Mouse (Mus musculus) hindbrain, embryonic 15.5 days (tissue): ENCODE results near the gene Nxn. TPM values are rescaled to one million over a fixed set of nuclear protein-coding genes. Genes with fewer than 3 reads are reported as not detected.

Source experiments
- ATAC-seq: fragments of 200-750 bp; cut with Nextera tagmentation; 2 replicates; pipeline ENCODE4 v1.8.0; 2017; ENCODE audit warnings: low read depth, moderate number of reproducible peaks, moderate TSS enrichment; ENCODE audit not compliant: low FRiP score
- H3K27ac ChIP-seq: fragments of 300-500 bp; sonication (generic); replicated peaks from 2 replicates; pipeline ENCODE4 v1.5.1; 2015; ENCODE audit warnings: mild to moderate bottlenecking, inconsistent platforms
- H3K27me3 ChIP-seq: fragments of 300-500 bp; sonication (generic); 2 replicates; pipeline ENCODE4 v1.6.1; 2015; ENCODE audit warnings: control low read depth, inconsistent platforms
- H3K36me3 ChIP-seq: fragments of 300-500 bp; sonication (generic); 2 replicates; pipeline ENCODE4 v1.6.1; 2015; ENCODE audit warnings: control low read depth, inconsistent platforms
- H3K4me1 ChIP-seq: fragments of 300-500 bp; sonication (generic); replicated peaks from 2 replicates; pipeline ENCODE4 v1.6.1; 2015; ENCODE audit warnings: control low read depth, inconsistent platforms
- H3K4me2 ChIP-seq: fragments of 300-500 bp; sonication (generic); 2 replicates; pipeline ENCODE4 v1.6.1; 2015; ENCODE audit warnings: moderate library complexity, mild to moderate bottlenecking, inconsistent platforms
- H3K4me3 ChIP-seq: fragments of 300-500 bp; sonication (generic); 2 replicates; pipeline ENCODE4 v1.5.1; 2015; ENCODE audit warnings: mild to moderate bottlenecking, inconsistent platforms
- H3K9ac ChIP-seq: fragments of 300-500 bp; sonication (generic); 2 replicates; pipeline ENCODE4 v1.6.1; 2015; ENCODE audit warnings: inconsistent platforms
- H3K9me3 ChIP-seq: fragments of 300-500 bp; sonication (generic); 2 replicates; pipeline ENCODE4 v1.6.1; 2016; ENCODE audit warnings: control low read depth, inconsistent platforms
- WGBS: fragments of 180-500 bp; shearing (Covaris S2); methylation state at CpG from one replicate; pipeline ENCODE4 v1.1.7; 2015; 5-methylcytosine and 5-hydroxymethylcytosine counted together
- polyA plus RNA-seq: library from polyadenylated mRNA; unstranded; fragments of >200 nt; fragmentation: Nextera tagmentation; extraction: Ambion mirVana; gene quantifications from 2 replicates; pipeline ENCODE4 v1.2.1, GENCODE M21; 2015

Nxn gene
- polyA plus RNA-seq, 1 experiment from 2014 or later, result 27.5 TPM

DNA sequence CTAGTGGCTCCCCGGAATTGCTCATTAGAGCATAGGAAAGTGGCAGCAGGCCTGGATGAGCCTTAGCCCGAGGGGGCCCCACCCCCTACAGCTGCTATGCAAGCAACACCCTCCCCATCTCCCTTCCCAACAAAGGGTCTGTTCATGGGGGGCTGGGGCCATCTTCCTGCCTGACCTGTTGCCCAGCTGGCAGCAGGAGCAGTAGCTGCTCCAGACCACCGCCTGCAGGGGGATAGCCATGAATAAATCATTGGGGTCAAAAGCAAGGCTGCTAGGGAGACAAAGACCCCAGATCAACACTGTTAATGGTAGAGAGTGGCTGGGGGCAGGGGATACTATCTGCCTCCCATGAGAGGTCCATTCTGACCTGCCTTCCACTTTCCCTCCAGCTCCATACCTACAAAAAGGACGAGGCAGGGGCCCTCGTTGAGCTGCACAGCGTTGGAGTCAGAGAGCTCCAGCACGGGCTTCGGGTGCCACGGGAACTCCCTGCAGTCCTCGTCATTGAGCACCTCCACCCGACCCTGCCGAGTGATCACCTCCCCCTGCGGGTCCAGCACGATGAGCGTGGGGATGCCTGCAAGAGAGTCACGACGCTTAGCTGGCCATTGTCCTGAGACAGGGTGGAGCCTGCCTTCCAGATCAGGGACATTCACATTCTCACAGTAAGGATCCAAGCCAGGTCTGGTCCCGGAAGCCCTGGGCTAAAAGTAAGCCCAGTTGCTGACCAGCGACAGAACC lies 136.2 kb downstream of the Nxn start:
- no peaks in the 10 kb centered on the region for H3K9me3 ChIP-seq
- no peak for ATAC-seq
- 0 out of 2 replicates have a peak overlapping the region, but pooled peaks have one; percentile 10 for H3K9ac ChIP-seq
- H3K36me3 ChIP-seq, result no peaks in the 10 kb centered on the region
- WGBS, result 6% methylated on average over 19 of the region's 19 CpGs
- peaks cover 43% of the 10 kb centered on the region for H3K4me1 ChIP-seq
- peak overlapping the region; percentile 30 for H3K4me2 ChIP-seq
- H3K4me3 ChIP-seq, result no peak overlapping the region
- H3K27ac ChIP-seq, result no peak overlapping the region
- H3K27me3 ChIP-seq, result no peaks in the 10 kb centered on the region

DNA sequence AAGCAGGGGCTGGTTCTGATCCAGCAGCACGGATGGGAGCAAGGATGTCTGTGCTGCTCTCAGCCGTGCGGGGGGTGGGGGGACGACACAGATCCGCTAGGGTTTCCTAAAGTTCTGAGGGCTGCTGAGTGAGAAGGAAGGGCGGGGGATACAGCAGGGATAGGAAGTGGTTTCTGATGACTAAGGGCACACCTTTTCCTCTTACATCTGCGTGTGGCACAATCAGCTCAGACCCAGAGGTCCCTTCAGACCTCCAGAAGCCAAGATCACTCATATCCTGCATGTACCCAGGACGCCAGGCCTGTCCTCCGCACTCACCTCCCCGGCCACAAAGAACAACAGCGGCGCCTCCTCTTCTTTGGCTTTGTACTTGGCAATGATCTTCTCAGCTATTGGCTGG lies 137.7 kb downstream of the Nxn start:
- WGBS, result 66% methylated on average over 12 of the region's 12 CpGs
- Histone ChIP-seq H3K4me3 (no peak overlapping the region), H3K27ac (no peak overlapping the region), H3K9me3 (no peaks in the 10 kb centered on the region), H3K9ac (no peak overlapping the region), H3K27me3 (no peaks in the 10 kb centered on the region), H3K4me1 (peaks cover 41% of the 10 kb centered on the region), H3K4me2 (no peak overlapping the region), H3K36me3 (no peaks in the 10 kb centered on the region)
- ATAC-seq, result no peak

GRCm38 (mm10) chr11:76260208-76261050 lies 138.5 kb downstream of the Nxn start:
- Histone ChIP-seq H3K27me3 (no peaks in the 10 kb centered on the region), H3K4me1 (peaks cover 42% of the 10 kb centered on the region), H3K36me3 (no peaks in the 10 kb centered on the region), H3K4me3 (no peak overlapping the region), H3K4me2 (no peak overlapping the region), H3K9ac (no peak overlapping the region), H3K27ac (no peak overlapping the region; the same call in 1 of the 2 replicates), H3K9me3 (no peaks in the 10 kb centered on the region)
- peak; percentile 63 for ATAC-seq
- 35% methylated on average over 10 of the region's 10 CpGs for whole genome bisulfite sequencing

DNA sequence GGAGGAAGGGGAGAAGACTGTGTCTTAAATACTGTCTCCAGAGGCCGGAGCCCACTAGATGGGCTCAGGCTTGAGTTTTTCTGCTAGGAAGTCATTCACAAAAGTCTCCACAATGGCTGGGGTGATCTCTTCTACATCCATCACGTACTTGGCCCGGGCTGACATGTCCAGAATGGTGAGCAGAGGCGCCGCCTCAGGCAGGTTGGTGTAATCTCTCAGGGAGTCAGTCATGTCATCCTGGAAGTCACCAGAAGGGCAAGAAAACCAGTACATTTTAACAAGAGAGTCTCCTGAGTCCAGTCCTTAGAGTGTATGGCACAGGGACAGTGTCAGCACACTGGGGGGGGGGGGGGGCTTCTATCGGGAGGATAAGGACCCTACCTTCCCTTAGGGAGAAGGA lies 140.4 kb downstream of the Nxn start:
- Histone ChIP-seq H3K9ac (no peak overlapping the region), H3K4me1 (peaks cover 46% of the 10 kb centered on the region), H3K36me3 (no peaks in the 10 kb centered on the region), H3K9me3 (no peaks in the 10 kb centered on the region), H3K27me3 (no peaks in the 10 kb centered on the region), H3K4me3 (no peak overlapping the region), H3K4me2 (no peak overlapping the region), H3K27ac (no peak overlapping the region)
- WGBS, result 70% methylated on average over 6 of the region's 6 CpGs
- ATAC-seq, result no peak

DNA sequence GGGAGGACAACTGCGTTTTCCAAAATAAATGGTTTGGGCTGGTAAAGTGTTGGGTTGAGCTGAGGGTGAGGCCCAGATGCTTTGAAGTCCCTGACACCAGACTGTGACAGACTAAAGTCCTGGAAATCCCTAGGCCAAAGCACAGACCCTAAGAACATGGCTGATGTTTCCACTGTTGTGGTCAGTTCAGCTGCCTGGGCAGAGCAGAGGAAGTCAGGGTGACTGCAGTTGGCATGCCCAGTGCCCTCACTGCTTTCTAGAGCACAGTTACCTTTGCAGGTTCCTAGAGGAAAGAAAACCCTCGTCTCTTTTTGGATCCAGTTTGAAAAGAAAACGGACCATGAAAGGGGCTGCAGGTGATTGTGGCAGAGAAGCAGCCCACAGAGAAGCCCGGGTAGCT lies 141.6 kb downstream of the Nxn start:
- no peak overlapping the region for H3K4me3 ChIP-seq
- H3K9me3 ChIP-seq, result no peaks in the 10 kb centered on the region
- H3K4me1 ChIP-seq, result peaks cover 37% of the 10 kb centered on the region
- 82% methylated on average over 4 of the region's 4 CpGs for WGBS
- no peak for ATAC-seq
- H3K27ac ChIP-seq, result no peak overlapping the region
- no peaks in the 10 kb centered on the region for H3K27me3 ChIP-seq
- H3K9ac ChIP-seq, result no peak overlapping the region
- H3K36me3 ChIP-seq, result no peaks in the 10 kb centered on the region
- no peak overlapping the region for H3K4me2 ChIP-seq

- Histone ChIP-seq H3K9me3 (no peaks in the 10 kb centered on the region), H3K36me3 (peaks cover 2% of the 10 kb centered on the region; the same call in 1 of the 2 replicates), H3K27me3 (no peaks in the 10 kb centered on the region), H3K27ac (no peak overlapping the region; the same call in 1 of the 2 replicates), H3K4me2 (no peak overlapping the region), H3K4me3 (no peak overlapping the region), H3K9ac (no peak overlapping the region), H3K4me1 (peaks cover 26% of the 10 kb centered on the region)
- ATAC-seq, result no peak
- 49% methylated on average over 5 of the region's 5 CpGs for WGBS
These were observed 142.8 kb downstream of the Nxn start for GRCm38 (mm10) chr11:76256129-76256528.

- H3K9ac ChIP-seq, result no peak overlapping the region
- 62% methylated on average over 4 of the region's 4 CpGs for WGBS
- peak overlapping the region; percentile 28; the same call in 1 of the 2 replicates for H3K27ac ChIP-seq
- H3K4me2 ChIP-seq, result no peak overlapping the region
- H3K4me1 ChIP-seq, result peaks cover 20% of the 10 kb centered on the region
- peaks cover 8% of the 10 kb centered on the region; the same call in 1 of the 2 replicates for H3K36me3 ChIP-seq
- no peak overlapping the region for H3K4me3 ChIP-seq
- ATAC-seq, result no peak
- H3K9me3 ChIP-seq, result no peaks in the 10 kb centered on the region
- H3K27me3 ChIP-seq, result no peaks in the 10 kb centered on the region
These were observed 143.4 kb downstream of the Nxn start for GRCm38 (mm10) chr11:76255431-76256001.

- Histone ChIP-seq H3K9me3 (no peaks in the 10 kb centered on the region), H3K27me3 (no peaks in the 10 kb centered on the region), H3K4me3 (no peak overlapping the region), H3K4me2 (no peak overlapping the region), H3K36me3 (peaks cover 22% of the 10 kb centered on the region; the same call in 1 of the 2 replicates), H3K9ac (no peak overlapping the region), H3K27ac (no peak overlapping the region), H3K4me1 (peaks cover 14% of the 10 kb centered on the region; the same call in 1 of the 2 replicates)
- ATAC-seq, result no peak
- WGBS, result 65% methylated on average over 4 of the region's 4 CpGs
These were observed 145.0 kb downstream of the Nxn start for GRCm38 (mm10) chr11:76253918-76254264.

DNA sequence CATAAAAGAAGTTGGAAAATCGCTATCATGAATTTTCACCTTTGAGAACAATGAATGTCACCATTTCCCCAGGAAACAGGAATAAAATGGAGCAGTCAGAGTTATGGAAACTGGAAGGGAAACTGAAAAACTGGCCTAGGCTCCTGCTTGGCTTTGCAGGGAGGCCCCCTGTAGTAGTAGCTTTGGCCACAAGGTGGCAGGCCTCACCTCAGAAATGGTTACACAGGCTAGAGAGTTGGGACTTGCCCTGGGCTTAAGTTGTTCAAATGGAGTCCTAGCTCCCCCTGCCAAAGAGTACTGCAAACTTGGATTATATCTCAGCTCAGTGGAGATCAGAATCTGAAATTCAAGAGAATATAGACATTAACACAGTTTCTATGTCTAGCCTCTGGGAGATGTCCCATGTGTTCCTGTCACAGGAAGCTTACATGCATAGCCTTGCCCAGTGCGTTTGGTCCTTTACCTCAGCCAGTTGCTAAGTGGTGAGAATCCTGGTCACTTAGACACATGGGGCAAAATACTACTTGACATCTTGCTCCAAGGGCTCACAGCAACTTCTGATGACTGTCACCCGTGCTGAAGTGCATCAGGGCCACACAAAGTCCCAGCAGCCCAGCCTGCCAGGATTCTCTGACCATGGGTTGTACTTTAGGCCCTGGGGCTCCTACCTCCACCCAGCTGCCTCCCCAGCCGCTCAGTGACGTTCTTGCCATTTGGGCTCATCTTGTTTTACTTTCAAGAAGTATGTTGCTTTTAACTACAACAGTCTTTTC lies 145.6 kb downstream of the Nxn start:
- no peaks in the 10 kb centered on the region for H3K27me3 ChIP-seq
- WGBS, result 44% methylated on average over 5 of the region's 5 CpGs
- no peak overlapping the region for H3K4me3 ChIP-seq
- H3K36me3 ChIP-seq, result peaks cover 22% of the 10 kb centered on the region; the same call in 1 of the 2 replicates
- no peak overlapping the region for H3K27ac ChIP-seq
- H3K4me1 ChIP-seq, result peaks cover 14% of the 10 kb centered on the region; the same call in 1 of the 2 replicates
- H3K9ac ChIP-seq, result no peak overlapping the region
- H3K4me2 ChIP-seq, result no peak overlapping the region
- ATAC-seq, result peak; percentile 89
- H3K9me3 ChIP-seq, result no peaks in the 10 kb centered on the region

DNA sequence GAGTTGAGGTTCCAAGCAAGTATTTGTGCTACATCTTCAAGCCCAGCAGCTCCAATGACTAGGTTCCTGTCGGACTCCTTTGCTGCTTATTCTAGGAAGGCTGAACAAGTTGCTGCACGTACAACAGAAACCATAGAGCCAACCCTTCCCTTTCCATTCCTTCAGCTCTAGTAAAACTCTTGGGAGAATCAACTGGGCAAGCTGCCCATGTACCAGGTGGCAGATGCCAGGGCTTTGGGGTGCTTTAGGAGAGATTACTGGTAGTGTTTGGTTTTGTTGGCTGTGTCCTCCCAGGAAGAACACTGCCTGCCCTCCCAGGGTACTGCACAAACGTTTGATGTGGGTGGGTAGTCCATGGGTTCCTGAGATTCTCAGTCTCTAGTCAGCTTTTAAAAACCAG lies 146.9 kb downstream of the Nxn start:
- Histone ChIP-seq H3K9me3 (no peaks in the 10 kb centered on the region), H3K4me3 (no peak overlapping the region), H3K4me1 (peaks cover 14% of the 10 kb centered on the region; the same call in 1 of the 2 replicates), H3K27me3 (no peaks in the 10 kb centered on the region), H3K27ac (no peak overlapping the region), H3K9ac (no peak overlapping the region), H3K4me2 (no peak overlapping the region), H3K36me3 (peaks cover 27% of the 10 kb centered on the region; the same call in 1 of the 2 replicates)
- no peak for ATAC-seq
- 62% methylated on average over 3 of the region's 3 CpGs for WGBS

DNA sequence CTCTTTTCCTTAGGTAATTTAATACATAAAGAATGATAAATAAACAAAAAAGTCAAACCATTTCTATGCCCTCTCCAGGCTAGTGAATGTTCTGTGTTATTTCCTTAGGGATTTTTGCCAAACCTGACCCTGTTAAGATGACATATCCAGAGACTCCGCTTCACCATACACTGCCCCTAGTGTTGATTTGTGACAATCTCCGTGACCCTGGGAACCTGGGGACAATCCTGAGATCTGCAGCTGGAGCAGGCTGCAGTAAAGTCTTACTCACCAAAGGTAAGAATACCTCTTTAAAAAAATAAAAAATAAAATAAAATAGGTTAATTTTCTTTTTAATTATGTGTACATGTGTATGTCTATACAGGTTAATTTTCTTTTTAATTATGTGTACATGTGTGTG lies 151.7 kb downstream of the Nxn start:
- Histone ChIP-seq H3K9ac (no peak overlapping the region), H3K9me3 (no peaks in the 10 kb centered on the region), H3K36me3 (peaks cover 27% of the 10 kb centered on the region; the same call in 1 of the 2 replicates), H3K4me3 (no peak overlapping the region), H3K27me3 (no peaks in the 10 kb centered on the region), H3K27ac (no peak overlapping the region), H3K4me1 (peaks cover 29% of the 10 kb centered on the region), H3K4me2 (no peak overlapping the region)
- ATAC-seq, result no peak
- 52% methylated on average over 2 of the region's 2 CpGs for WGBS
